Mouse (Mus musculus): Measurements from ENCODE around the gene Cst7.

Gene Cst7

GRCm38 (mm10) chr2:150627140-150627539, 56.9 kb downstream of the Cst7 start:
- DNase-seq (ENCODE audit: low spot score in 2 of 2) = no peak
